Mouse (Mus musculus) gastrocnemius, postnatal 36 days (tissue): Measurements from ENCODE around the gene Spta1. TPM values are rescaled to one million over a fixed set of nuclear protein-coding genes. Genes with fewer than 3 reads are reported as not detected.

Experiments used
- DNase-seq, 2 experiments: peaks; one replicate each; pipeline ENCODE4 v3.0.0; 2022
- intact Hi-C: fragments of 180-260 bp; cut with DNase I; formaldehyde crosslinking; loops from one replicate; pipeline ENCODE4 v1.15.1; 2025
- total RNA-seq, 2 experiments: library from RNA; stranded (reverse); gene quantifications; 2 replicates each; pipeline ENCODE4 v1.2.3; 2021

Gene Spta1
- total RNA-seq, 2 experiments from 2014 or later, result 0.15 to 0.18 TPM

DNA sequence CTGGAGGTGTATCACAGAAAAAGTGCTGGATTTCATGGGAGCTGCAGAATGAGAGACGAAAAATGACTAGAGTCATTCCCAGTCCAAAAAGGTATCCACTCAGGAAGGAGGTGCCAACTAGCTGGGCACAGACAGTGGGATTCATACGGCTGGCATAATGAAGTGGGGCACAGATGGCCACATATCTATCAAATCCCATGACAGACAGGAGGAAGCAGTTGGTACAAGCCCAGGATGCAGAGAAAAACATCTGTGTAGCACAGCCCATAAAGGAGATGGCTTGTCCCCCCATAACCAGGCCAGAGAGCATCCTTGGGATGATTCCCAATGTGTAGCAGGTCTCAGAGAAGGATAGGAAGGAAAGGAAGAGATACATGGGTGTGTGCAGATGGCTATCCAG lies 77.8 kb downstream of the Spta1 start:
- no peak for DNase-seq
- intact Hi-C loops, result no loop called here

- intact Hi-C loops, result no loop called here
- no peak for DNase-seq
These were observed 79.4 kb downstream of the Spta1 start, which contains the start of gene Olfr419 for GRCm38 (mm10) chr1:174251961-174252360. TSS of gene Olfr419 (minus strand) at chr1:174252061.

GRCm38 (mm10) chr1:174267816-174268215 lies 95.2 kb downstream of the Spta1 start:
- no peak for DNase-seq
- intact Hi-C loops, result no loop called here

- no peak for DNase-seq
These were observed 96.6 kb downstream of the Spta1 start for GRCm38 (mm10) chr1:174269162-174269561.

DNA sequence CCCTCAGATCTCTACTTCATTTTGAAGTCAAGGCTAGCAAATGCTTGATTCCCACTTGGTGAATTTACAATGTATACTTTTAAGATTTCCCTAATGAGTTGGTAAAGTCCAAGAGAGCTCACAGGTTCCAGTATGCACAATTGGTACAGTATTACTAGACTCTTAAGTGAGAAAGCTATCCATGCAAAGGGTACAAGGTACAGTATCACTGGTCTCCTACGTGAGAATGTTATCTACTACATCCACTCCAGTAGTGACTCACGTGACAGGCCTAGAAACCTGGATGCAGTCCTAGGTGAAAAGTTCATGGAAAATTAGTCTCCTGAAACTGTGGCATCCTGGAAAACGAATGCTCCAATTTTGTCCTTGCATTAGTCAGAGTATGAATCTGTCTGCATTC lies 98.1 kb downstream of the Spta1 start:
- intact Hi-C loops, result no loop called here
- no peak for DNase-seq

More at GRCm38 (mm10) chr1:174269162-174269561, 96.6 kb downstream of the Spta1 start:
- intact Hi-C loops, result no loop called here

Other genes starting within 250 kb of the Spta1 start
- gene Mndal, start 230.3 kb upstream of the Spta1 start, total RNA-seq, result 1 to 10 TPM; 2.7 to 5.2 TPM
- 1 to 10 TPM; 3.3 to 3.9 TPM for gene Ifi203, start 230.1 kb upstream of the Spta1 start, total RNA-seq
- not detected for gene Ifi202b, start 190.0 kb upstream of the Spta1 start, total RNA-seq
- 1 to 10 TPM; 6.5 to 8.5 TPM for gene Ifi205, start 141.0 kb upstream of the Spta1 start, total RNA-seq
- gene Olfr433, start 132.1 kb upstream of the Spta1 start, total RNA-seq, result not detected
- gene Olfr432, start 123.6 kb upstream of the Spta1 start, total RNA-seq, result not detected
- not detected for gene Olfr430, start 106.2 kb upstream of the Spta1 start, total RNA-seq
- gene Olfr429, start 88.4 kb upstream of the Spta1 start, total RNA-seq, result not detected
- not detected for gene Olfr427, start 75.9 kb upstream of the Spta1 start, total RNA-seq
- not detected for gene Olfr231, start 51.6 kb upstream of the Spta1 start, total RNA-seq
- gene Olfr424, start 41.3 kb upstream of the Spta1 start, total RNA-seq, result not detected
- gene Olfr420, start 17.1 kb upstream of the Spta1 start, total RNA-seq, result not detected
- gene Olfr419, start 79.3 kb downstream of the Spta1 start, total RNA-seq, result not detected
- gene Mptx1, start 157.7 kb downstream of the Spta1 start, total RNA-seq, result not detected
- not detected for gene Olfr417, start 192.3 kb downstream of the Spta1 start, total RNA-seq
- gene Olfr248, start 218.3 kb downstream of the Spta1 start, total RNA-seq, result not detected